Mouse (Mus musculus) ES-Bruce4 (cell line): ENCODE measurements around the gene Celsr1.

Source experiments
- CTCF ChIP-seq: IDR thresholded peaks from one replicate; pipeline ENCODE4 v1.8.1; 2011; ENCODE audit warnings: low read depth, low read length
- EP300 ChIP-seq: IDR thresholded peaks from 2 replicates; pipeline ENCODE4 v1.6.1; 2011; ENCODE audit warnings: low read depth, low read length; ENCODE audit not compliant: insufficient read depth
- POLR2A ChIP-seq: IDR thresholded peaks from one replicate; pipeline ENCODE4 v1.8.1; 2011; ENCODE audit warnings: low read length; ENCODE audit not compliant: insufficient read depth

DNA sequence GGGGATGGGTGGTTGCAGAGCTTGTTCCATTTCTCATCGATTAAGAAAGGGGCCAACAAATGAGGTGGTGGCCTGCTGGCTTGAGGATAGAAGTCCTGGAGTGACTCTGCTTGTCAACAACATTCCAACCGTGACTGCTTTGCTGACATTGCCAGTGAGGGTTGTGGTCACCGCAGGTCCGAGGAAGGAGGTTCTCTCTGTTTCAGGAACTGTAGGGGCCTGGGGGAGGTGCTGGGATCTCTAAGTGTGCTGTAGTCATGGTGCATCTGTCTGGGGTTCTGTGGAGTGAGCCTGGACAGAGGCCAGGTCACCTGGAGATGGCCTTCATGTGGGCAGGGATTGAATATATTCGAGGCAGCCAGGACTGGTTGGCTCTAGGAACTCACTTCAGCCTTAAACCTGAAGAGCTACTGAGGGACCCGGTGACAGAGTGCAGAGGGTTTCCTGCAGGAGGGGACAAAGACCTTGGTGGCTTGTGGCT is 49.7 kb upstream of the Celsr1 start:
- TF ChIP-seq CTCF (no peak), EP300 (no peak), POLR2A (no peak)
